Mouse (Mus musculus) embryo, embryonic 10 days (tissue): ENCODE results near the gene Tardbp.
A peak's percentile ranks its signal among the peaks of the same experiment; 100 is the strongest.

Experiments used
- DNase-seq: peaks from one replicate; pipeline ENCODE4 v3.0.0-alpha.2; 2015; ENCODE audit warnings: low spot score

The Tardbp gene

DNA sequence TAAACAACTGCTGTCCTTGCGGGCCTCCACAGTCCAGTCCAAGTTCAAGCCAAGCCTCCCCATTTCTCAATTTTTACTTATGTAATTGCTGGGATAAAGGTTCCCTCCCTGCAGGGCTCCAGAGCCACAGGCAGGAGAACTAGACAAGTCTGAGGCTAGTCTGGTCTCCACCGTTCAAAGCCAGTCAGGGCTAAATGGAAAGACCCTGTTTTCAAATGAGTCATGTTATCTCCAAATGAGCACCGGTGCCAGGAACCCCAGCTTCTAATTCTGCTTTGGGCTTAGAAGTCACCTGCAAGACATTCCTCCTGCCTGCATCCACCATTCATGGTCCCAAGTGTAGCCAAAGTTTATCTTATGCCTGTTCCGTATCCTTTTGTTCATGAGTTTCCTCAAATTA, 24.9 kb downstream of the Tardbp start:
- DNase-seq, result no peak

DNA sequence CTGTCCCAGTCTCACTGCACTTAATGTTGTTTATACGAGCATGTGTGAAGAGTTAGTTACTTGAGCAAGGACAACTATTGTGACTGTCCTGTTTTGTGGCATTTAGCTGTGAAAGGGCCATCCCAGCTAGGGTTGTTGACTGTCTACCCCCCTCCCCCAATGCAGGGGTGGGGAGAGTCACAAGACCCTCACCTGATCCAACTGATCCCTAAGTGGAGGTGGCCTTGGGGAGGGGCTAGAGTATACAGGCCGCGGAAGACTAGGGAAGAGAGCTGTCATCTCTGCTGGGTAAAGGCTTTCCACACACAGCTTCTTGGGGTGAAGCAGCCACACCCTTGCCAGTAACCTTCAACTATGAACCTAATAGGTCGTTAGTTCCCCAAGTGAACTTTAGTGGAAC, 26.5 kb downstream of the Tardbp start:
- DNase-seq, result no peak

DNA sequence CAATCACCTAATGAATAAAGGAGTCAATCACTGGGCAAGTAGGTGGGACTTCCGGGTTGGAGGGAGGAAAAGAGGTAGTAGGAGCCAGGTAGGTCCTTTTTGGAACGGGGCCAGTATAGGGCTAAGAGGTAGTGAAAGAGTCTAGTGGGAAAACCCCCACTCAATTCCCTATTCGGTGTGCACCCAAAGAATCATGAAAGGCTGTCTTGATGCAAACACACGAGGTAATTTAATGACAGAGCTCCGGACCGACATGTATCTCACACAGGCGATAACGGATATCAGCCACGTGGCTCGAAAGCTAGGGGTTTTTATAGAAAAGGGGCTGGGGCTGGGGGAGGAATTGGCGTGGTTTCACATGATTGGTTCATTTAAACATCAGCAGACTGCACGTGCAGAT, 28.0 kb downstream of the Tardbp start:
- no peak for DNase-seq

DNA sequence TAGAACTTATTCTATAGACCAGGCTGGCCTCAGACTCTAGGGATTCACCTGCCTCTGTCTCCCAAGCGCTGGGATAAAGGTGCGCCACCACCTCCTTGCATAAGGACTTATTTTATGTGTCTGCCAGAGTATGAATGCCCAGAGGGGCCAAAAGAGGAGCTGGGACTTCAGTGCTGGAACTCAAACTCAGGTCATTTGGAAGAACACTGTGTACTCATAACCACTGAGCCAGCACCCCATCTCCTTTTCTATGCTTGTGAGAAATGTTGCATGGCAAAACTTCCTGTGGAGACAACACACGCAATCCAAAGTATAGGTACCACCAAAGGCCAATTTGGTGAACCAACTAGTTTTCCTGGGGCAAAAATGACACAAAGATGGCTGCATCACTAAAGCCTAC, 30.1 kb downstream of the Tardbp start:
- no peak for DNase-seq

DNA sequence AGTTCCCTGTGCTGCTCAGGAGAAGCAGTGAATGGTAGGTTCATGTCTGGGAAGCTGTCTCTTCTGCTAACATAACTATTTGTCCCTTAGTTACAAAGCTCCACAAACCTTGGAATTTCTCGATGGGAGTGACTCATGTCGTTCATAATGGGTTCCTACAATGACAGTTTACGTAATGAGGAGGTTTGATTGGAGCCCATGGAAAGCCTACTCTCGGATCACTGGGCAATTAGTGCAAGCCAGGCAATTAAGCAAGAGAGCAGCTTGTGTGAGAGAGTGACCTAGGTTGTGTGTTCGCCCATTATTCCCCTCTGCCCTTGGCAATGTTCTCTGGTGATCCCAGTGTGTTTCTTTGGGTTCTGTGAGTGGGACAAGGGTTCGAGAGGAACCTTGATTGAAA, 30.9 kb downstream of the Tardbp start:
- no peak for DNase-seq

DNA sequence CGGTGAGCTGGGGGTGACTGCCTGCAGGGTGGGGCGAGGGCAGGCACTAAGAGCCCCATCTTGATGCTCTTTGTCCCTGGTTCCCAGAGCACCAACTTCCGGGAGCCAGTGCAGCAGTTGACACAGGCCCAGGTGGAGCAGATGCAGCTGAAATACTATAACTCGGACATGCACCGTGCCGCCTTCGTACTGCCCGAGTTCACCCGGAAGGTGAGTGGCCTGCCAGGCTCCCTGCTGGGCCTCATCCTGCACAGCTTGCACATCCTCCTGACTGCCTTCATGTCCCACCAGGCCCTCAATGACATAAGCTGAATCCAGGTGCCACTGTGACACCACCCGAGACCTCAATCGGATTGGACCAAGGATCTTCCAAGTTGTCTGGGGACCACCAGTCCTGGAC, 32.8 kb downstream of the Tardbp start:
- no peak for DNase-seq

DNA sequence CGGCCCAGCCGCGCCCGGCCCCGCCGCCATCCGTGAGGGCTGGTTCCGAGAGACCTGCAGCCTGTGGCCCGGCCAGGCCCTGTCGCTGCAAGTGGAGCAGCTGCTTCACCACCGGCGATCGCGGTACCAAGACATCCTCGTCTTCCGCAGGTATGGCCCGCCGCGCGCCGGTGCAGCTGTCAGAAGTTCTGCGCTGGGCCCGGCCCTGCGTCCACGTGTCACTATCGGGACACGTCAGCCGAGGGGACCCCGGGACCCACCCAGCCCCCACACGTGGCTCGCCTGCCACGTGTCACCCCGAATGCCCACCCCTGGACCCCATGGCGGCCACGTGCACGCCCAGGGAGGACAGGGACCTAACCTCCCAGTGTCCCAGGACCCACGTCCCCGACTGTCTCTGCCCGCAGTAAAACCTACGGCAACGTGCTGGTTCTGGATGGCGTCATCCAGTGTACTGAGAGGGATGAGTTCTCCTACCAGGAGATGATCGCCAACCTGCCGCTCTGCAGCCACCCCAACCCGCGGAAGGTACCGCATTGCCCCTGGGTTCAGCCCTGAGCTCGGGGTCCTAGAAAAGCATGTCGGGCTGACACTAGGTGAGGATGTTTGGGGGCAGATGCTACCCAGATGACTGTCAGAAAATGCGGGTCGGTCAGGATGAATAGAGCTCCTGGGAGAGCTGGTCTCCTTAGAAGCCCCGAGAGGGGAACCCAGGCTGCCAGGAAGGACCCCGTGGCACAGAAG, 35.0 kb downstream of the Tardbp start:
- peak; percentile 48 for DNase-seq

DNA sequence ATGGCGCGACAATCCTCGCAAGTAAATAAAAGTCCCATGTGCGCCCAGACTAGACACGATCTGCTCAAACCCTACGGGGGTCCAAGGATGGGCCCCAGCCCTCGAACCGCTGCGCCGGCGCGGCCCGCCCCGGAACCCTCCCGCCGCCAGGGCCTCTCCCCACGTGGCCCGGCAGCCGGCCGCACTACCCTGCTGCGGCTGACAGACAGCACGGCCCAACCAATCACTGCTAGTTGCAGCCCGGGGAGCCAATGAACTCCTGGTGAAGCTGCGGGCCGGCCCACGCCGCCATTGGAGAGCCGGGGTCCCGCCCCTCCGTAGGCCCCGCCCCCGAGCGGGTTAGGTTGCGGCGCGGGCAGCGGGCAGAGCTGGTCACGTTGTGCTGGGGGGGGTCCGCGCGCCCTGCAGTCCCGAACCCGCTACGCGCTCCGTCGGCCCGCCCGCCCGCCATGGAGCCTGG, 35.6 kb downstream of the Tardbp start, which contains the start of gene Srm:
TSS of gene Srm (plus strand) at position 333 of the 460 bp plus-strand sequence.
- peak; percentile 98 for DNase-seq

DNA sequence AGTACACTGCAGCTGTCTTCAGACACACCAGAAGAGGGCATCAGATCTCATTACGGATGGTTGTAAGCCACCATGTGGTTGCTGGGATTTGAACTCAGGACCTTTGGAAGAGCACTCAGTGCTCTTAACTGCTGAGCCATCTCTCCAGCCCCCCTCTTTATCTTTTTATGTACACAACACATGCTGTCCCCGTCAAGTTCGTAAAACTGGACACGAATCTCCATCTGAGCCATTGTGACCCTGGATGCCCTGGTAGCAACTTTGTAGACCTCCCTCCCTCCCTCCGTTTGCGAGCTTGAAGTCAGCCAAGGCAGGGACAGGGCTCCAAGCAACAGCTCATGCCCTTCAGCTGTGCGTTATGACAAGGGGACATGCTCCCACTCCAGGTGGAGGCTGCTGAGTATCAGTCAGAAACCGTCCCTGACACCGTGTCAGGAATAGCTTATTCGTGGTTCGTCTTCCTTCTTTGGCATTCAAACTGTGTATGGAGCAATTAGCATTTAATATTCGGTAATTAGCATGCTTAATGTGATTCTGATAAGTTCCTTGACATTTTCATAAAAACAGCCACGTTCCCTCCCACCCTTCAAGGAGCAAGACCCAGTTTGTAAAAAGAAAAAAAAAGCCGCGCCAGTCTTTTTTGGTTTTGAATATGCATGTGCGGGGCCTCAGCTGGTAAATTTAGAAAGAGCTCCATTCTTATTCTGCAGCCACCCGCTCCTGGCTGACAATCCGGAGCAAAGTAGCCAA, 36.2 kb downstream of the Tardbp start:
- peak; percentile 66 for DNase-seq

DNA sequence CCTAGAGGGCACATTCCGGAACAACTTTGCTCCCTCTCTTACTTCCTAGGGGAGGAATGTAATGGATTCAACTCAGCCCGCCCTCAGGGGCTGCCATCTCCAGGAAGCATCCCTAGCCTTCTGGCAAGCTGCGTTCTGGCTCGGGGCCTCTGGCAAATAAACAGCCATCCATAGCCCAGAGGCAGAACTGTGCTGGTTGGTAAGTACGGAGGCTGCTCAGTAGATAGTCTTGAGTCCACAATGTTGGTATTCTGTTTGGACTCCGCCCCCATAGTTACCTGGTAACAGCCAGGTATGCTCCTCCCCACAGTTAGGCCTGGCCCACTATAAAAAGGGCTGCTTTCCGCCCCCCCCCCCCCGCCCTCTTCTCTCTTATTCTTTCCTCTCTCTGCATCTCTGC, 37.3 kb downstream of the Tardbp start:
- DNase-seq, result no peak

DNA sequence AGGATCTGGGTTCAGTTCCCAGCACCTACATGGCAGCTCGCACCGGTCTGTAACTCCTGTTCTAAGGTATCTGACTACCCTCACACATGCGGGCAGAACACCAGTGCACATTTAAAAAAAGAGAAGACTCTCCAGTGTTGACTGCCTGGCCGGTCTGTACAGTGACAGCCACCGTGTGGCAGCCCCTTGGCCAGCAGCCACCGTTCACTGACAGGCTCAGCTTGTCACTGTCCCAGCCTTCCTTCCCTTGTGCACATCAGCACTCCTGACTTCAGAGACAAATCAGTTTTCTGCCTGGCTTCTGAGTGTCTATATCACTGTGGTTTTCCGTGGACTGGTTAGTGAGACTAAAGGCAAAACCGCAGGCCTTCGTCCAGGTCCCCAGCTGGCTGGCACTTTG, 38.0 kb downstream of the Tardbp start:
- no peak for DNase-seq

DNA sequence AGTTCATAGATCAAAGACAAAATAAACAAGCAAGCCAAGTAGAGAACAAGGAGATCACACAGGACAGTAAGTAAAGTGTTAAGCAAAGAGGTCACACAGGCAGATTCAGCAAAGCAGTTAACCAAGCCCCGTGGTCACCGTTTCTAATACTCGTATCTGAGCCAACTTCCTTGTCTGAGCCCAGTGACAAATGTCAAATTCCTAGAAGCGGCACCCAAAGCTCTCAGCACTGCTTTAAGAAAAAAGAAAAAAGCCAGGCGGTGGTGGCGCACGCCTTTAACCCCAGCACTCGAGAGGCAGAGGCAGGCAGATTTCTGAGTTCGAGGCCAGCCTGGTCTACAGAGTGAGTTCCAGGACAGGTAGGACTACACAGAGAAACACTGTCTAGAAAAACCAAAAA, 40.2 kb downstream of the Tardbp start:
- DNase-seq, result no peak

DNA sequence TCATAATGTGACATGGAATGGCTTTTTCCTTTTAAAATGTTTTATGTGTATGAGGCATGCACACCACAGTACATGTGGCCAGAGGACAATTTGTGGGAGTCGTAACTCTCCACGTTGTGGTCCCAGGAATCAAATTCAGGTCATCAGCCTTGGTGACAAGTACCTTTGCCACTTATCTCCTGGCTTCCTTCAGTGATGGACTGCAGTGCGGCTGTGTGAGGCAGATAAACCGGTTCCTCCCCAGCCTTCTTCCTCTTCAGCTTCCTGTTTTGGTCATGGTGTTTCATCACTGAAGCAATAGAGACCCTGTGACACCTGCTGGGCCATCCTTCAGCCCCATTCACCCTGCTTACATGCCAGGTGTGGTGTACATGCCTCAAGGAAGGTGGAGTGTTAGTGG, 43.6 kb downstream of the Tardbp start:
- no peak for DNase-seq

DNA sequence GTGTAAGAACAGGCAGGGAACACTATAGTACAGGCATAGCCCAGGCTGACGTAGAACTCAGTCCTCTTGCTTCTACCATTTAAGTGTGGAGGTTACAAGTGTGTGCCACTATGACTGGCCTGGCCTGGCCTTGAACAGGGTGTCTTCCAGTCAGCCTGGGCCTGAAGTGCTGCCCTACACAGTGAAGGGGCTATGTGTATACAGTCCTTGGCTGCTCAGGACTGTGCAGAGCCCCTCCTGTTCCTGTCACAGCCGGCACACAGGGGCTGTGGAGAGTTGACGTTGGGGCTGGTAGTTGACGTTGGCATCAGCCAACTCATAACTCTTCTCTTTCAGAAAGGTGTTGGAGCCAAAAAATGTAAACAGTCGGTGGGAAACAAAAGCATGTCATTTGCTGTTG, 45.4 kb downstream of the Tardbp start:
- no peak for DNase-seq

DNA sequence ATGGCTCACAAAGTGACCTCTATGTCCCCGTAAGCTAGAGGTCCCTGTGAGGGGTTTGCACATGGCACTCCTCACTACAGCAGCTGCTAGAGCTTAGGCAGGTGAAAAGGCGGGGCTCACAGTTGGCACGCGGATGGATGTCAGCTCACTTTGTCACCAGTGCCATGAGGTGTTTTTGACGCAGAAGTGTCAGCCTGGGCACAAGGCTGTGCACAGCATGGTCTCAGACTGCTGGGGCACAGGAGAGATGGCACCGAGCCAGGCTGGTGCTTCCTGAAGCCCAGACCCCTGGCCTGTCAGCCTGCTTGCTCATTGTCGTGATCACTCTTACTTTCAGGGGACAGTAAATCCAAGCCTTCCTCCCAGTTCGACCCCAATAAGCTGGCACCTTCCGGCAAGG, 46.1 kb downstream of the Tardbp start:
- no peak for DNase-seq

DNA sequence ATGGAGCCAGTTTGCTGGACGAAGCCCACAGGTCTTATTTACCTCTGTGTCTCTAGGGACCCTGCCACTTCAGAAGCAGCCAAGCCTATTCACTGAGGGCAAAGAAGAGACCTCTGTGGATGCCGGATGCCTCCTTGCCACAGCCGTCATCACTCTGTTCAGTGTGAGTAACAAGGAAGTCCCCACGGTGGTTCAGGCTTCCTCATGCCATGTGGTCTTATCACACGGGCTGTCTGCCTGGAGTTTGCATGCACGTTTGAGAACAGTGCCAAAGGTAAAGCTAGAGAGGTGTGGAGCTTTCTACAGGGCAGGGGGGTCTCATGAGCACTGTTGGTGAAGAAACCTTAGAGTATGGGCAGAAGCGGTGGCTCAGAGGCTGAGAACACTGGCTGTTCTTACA, 53.6 kb downstream of the Tardbp start:
- DNase-seq, result no peak

DNA sequence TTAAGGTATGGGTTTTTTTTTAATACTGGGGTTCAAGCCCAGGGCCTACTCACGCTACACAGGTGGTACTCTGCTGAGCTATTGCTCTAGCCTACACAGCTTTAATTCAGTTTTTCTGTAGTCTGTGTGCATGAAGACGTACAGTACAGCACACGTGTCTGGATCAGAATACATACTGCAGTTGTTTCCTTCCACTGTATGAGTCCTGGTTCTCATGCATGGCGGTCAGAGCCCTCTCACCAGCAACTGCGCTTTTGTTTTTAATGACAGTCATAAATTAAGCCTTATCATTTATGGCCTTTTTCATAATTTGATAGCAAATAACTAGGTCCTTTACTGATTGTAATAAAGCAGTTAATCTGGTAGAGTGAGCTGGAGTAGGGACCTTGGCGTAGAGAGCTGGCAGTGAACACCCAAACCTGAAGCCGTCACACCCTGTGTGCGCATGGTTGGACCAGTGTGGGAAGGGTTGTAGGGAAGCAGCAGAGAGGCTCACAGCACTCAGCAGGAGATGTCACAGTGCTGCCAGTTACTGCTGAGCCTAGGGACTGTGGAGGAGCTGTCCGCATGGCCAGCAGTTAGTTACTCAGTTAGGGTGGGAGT, 56.0 kb downstream of the Tardbp start:
- no peak for DNase-seq

DNA sequence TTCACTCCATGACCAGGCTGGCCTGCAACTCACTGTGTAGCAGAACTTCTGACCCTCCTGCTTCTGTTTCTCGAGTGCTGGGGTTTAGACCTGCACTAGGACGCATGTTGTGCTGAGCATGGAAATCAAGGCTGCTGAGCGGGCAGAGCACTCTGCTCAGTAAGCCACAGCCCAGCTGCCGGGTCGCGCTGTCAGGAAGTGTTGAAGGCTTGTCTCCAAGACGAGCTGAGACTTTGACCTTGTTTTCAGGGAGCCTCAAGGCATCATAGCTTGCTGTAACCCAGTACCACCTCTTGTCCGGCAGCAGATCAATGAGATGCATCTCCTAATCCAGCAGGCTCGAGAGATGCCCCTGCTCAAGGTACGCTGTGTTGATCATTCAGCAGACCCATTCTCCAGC, 56.7 kb downstream of the Tardbp start:
- DNase-seq, result no peak

DNA sequence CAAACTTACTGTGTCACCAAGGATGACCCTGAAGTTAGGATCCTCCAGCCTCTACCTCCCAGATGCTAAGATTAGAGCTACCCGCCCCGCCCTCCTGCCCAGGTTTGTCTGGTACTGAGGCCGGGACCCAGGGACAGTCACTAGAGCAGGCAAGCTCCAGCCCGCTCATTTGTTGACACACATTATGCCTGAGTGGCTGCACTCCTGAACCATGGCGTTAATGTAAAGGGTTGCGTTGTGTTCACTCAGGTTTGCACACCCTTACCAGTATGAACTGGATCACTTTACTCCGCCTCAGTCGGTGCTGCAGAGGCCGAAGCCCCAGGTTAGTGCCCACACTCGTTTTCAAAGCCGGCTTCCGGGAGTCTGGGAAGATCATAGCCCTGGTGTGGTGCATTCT, 63.2 kb downstream of the Tardbp start:
- no peak for DNase-seq

DNA sequence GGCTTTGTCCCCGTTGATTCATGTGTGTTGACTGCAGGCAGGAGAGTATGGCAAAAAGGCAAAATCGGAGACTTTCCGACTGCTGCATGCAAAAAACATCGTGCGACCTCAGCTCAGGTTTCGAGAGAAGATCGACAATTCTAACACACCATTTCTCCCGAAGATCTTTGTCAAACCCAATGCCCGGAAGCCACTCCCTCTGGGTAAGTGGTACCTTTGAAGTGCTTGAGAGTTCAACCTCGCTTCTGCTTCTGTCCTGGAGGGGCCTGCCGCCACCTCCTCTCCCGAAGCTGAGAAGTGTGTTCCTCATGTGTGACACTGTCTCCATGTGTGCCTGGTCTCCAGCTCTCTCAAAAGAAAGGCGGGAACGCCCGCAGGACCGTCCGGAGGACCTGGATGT, 64.1 kb downstream of the Tardbp start:
- DNase-seq, result no peak
